Comparison of ENCODE assay signal across 9 mouse cellular contexts in the genomic region with DNA sequence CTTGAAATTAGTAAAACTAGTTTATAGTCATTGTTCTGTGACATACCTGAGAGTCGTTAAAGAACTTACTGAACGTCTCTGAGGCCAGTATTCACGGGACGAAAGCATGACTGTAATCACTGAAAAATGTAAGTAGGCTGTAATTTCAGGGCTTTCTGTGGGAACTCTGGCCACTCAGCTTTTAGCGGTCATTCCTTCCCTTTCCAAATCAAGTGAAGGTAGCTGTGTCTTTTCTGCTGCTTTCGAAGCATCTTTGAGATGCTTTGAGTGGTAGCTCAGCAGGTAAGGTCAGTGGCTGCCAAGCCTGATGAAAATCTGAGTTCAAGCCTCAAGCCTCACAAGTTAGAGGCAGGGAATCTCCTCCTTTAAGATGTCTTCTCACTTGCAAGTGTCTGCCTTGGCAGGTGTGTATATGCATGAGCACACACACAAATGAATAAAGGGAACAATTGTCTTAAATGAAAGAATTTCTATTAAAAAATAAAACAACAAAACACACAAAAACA. TPM values are rescaled to one million over a fixed set of nuclear protein-coding genes. Genes with fewer than 3 reads are reported as not detected.
DNase-seq lines count a peak whose midpoint lies in the region; ATAC-seq and TF ChIP-seq lines count a peak whose summit lies in the region.
"Had no signal": no experiment of that assay in that cellular context is flagged by ENCODE, and none has a peak within 500 bp of the region (broad histone marks: within the 10 kb centered on the region; RNA-seq: fewer than 3 reads in every experiment).

No protein-coding gene starts in this region.

- peak overlapping the region; percentile 98 for H3K27ac ChIP-seq in heart, adult 2 months
- peak overlapping the region; percentile 55; the same call in 1 of the 2 replicates for H3K27ac ChIP-seq in limb, embryonic 13.5 days

- peaks cover 1% of the 10 kb centered on the region; the same call in 1 of the 2 replicates for H3K79me2 ChIP-seq in heart, adult 2 months (replicated peaks; ENCODE audit: control insufficient read depth, insufficient read depth, low read length)

- intact Hi-C loops in heart, postnatal 25 days (cut with DNase I): no loop called here
- intact Hi-C loops in heart, adult 2 months (cut with DNase I): no loop called here
- intact Hi-C loops in left cerebral cortex, postnatal 14 days (cut with DNase I): no loop called here

- H3K4me2 ChIP-seq in limb, embryonic 13.5 days (replicated peaks): peak overlapping the region; percentile 51

- no peak for ATAC-seq in limb, embryonic 13.5 days (ENCODE audit: low FRiP score, low read depth)
- ATAC-seq: forebrain, postnatal 0 days had no signal

- peaks cover 5% of the 10 kb centered on the region for H3K4me1 ChIP-seq in heart, adult 2 months (ENCODE audit: control insufficient read depth, insufficient read depth, low read length)
- peaks cover 13% of the 10 kb centered on the region for H3K4me1 ChIP-seq in limb, embryonic 13.5 days

- no peaks in the 10 kb centered on the region for H3K9me3 ChIP-seq in limb, embryonic 13.5 days

- H3K4me3 ChIP-seq in heart, adult 2 months: peak overlapping the region; percentile 73
- H3K4me3 ChIP-seq in limb, embryonic 13.5 days: peak overlapping the region; percentile 25

- no peak for TF ChIP-seq POLR2A in heart, adult 2 months (IDR thresholded peaks at IDR 0.05; ENCODE audit: insufficient read depth, low read depth, low read length)

- peak; percentile 21 to 46 for DNase-seq in heart, adult 18-20 months
- no peak for DNase-seq in heart, postnatal 25 days (ENCODE audit: low spot score)
- DNase-seq in 3134 (ENCODE audit: extremely low read depth, insufficient read length, low spot score): peak; percentile 45
- peak in 1 of 2 experiments; percentile 41 for DNase-seq in heart, adult 2 months
- no peak for DNase-seq in frontal cortex, postnatal 25 days (ENCODE audit: low spot score in 2 of 2)
- no peak for DNase-seq in thymus, adult 18-20 months
- DNase-seq in left cerebral cortex, postnatal 14 days (ENCODE audit: low spot score in 2 of 2): no peak
- DNase-seq: forebrain, postnatal 0 days had no signal

- no peaks in the 10 kb centered on the region for H3K27me3 ChIP-seq in heart, adult 2 months (ENCODE audit: control insufficient read depth, insufficient read depth, low read length)
- no peaks in the 10 kb centered on the region for H3K27me3 ChIP-seq in limb, embryonic 13.5 days

- H3K9ac ChIP-seq in heart, adult 2 months (ENCODE audit: low read depth, low read length): peak overlapping the region; percentile 28
- H3K9ac ChIP-seq in limb, embryonic 13.5 days: no peak overlapping the region
- H3K9ac ChIP-seq: forebrain, postnatal 0 days had no signal

- TF ChIP-seq EP300 in heart, adult 2 months (IDR thresholded peaks at IDR 0.05; ENCODE audit: insufficient read depth, low read depth, low read length): no peak

- no peak for TF ChIP-seq CTCF in heart, adult 2 months (IDR thresholded peaks at IDR 0.05)

- peaks cover 8% of the 10 kb centered on the region for H3K36me3 ChIP-seq in heart, adult 2 months (ENCODE audit: control insufficient read depth, insufficient read depth, low read length)
- no peaks in the 10 kb centered on the region for H3K36me3 ChIP-seq in limb, embryonic 13.5 days

- WGBS in heart, adult 2 months: 15% methylated on average over 6 of the region's 6 CpGs
- WGBS in limb, embryonic 13.5 days: 25% methylated on average over 6 of the region's 6 CpGs

RNA-seq across cellular contexts. Expression of a gene that starts 0.8 kb away (rescaled TPM):
- total RNA-seq in heart, adult 18-20 months (2021): 10 to 100 TPM; 18.1 to 20.2 TPM
- 10 to 100 TPM; 15.1 to 16.7 TPM for total RNA-seq in heart, postnatal 25 days (2021)
- total RNA-seq in heart, adult 2 months (2021): 10 to 100 TPM; 15.5 to 18.5 TPM
- polyA plus RNA-seq in heart, adult 2 months (2012; rRNA removed): 2.3 and 4.8 TPM in 2 replicates
- 0.98 and 1.3 TPM in 2 replicates for polyA plus RNA-seq in limb, embryonic 13.5 days (2015; fragmentation: Nextera tagmentation; extraction: Ambion mirVana)
- 1 to 10 TPM; 1.8 to 2.1 TPM for total RNA-seq in left cerebral cortex, postnatal 14 days (2021)

Comparison
In these comparisons a context has a peak if more than half of its experiments do, and no peak if none do; other contexts are left out.
1. DNase-seq: peak in heart, adult 18-20 months (2 of 2) and 3134 (single experiment); none in heart, postnatal 25 days (single experiment), frontal cortex, postnatal 25 days (0 of 2), thymus, adult 18-20 months (0 of 2) and left cerebral cortex, postnatal 14 days (0 of 2).
2. RNA of a gene that starts 0.8 kb away (total RNA-seq): 18.1 to 20.2 TPM in heart, adult 18-20 months, 15.5 to 18.5 TPM in heart, adult 2 months and 15.1 to 16.7 TPM in heart, postnatal 25 days; 1.8 to 2.1 TPM in left cerebral cortex, postnatal 14 days; every median in the first group is over 4 times any median in the second.